In the genomic region with DNA sequence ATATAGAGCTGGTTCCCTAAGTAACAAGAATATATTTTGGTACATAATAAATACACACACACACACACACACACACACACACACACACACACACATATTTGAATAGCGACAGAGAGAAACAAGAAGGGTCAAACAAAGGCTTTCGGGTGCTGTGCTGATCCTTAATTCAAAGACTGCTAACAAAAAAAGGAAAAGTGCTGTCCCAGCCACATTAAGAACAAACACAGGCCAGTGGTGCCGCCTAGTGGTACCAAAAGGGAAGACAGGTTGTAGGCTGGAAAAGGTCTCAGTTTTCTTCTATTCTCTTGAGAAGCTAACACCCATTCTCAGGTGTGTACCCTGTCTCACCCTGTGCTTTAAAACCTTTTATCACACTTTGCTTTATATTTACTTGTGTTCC, we compare ENCODE assay signal across 9 mouse cellular contexts.
DNase-seq lines count a peak whose midpoint lies in the region; ATAC-seq and TF ChIP-seq lines count a peak whose summit lies in the region.
"Had no signal": no experiment of that assay in that cellular context is flagged by ENCODE, and none has a peak within 500 bp of the region (broad histone marks: within the 10 kb centered on the region; RNA-seq: fewer than 3 reads in every experiment).

No protein-coding gene starts in this region.

- no peak overlapping the region for H3K9ac ChIP-seq in hindbrain, embryonic 11.5 days (ENCODE audit: low read depth, low read length)
- H3K9ac ChIP-seq in hindbrain, embryonic 13.5 days = no peak overlapping the region

- no peaks in the 10 kb centered on the region for H3K36me3 ChIP-seq in hindbrain, embryonic 11.5 days (ENCODE audit: control insufficient read depth, insufficient read depth, low read length)
- H3K36me3 ChIP-seq in hindbrain, embryonic 13.5 days = no peaks in the 10 kb centered on the region

- DNase-seq in hindbrain, embryonic 11.5 days (ENCODE audit: low spot score) = peak; percentile 81
- no peak for DNase-seq in Patski (ENCODE audit: low read depth, low spot score)
- DNase-seq in gastrocnemius, postnatal 14 days = peak; percentile 36
- peak; percentile 30 to 42 for DNase-seq in left cerebral cortex, postnatal 36 days (ENCODE audit: low spot score in 2 of 2)
- DNase-seq in naive thymus-derived CD4-positive, alpha-beta T cell, adult 2 months (ENCODE audit: low read depth) = peak; percentile 45
- DNase-seq in thymus, postnatal 25 days = peak; percentile 70

- no peak overlapping the region for H3K27ac ChIP-seq in hindbrain, embryonic 11.5 days (ENCODE audit: low read depth, low read length)
- no peak overlapping the region for H3K27ac ChIP-seq in hindbrain, embryonic 13.5 days

- no peaks in the 10 kb centered on the region for H3K4me1 ChIP-seq in hindbrain, embryonic 11.5 days (replicated peaks; ENCODE audit: control insufficient read depth, insufficient read depth, low read length)
- no peaks in the 10 kb centered on the region for H3K4me1 ChIP-seq in hindbrain, embryonic 13.5 days (replicated peaks)

- in situ Hi-C loops in Patski (cut with MboI; ENCODE audit: low pct_unique_long_range_greater_than_20kb) = loop anchor here (5.0 kb wide), 2 partner anchors 133 to 228 kb away; no protein-coding TSS in a partner anchor

- no peaks in the 10 kb centered on the region for H3K9me3 ChIP-seq in hindbrain, embryonic 11.5 days (ENCODE audit: control insufficient read depth, low read length)
- no peaks in the 10 kb centered on the region for H3K9me3 ChIP-seq in hindbrain, embryonic 13.5 days

- POLR2A ChIA-PET in Patski (lab: Charles Lee) = interaction anchor here (0.5 to 0.7 kb wide), 3 partner anchors 119 to 824 kb away, joined by 3 to 5 read pairs (median 3); no protein-coding TSS in a partner anchor

- no peak overlapping the region for H3K4me2 ChIP-seq in hindbrain, embryonic 11.5 days (replicated peaks; ENCODE audit: low read depth, low read length)
- no peak overlapping the region for H3K4me2 ChIP-seq in hindbrain, embryonic 13.5 days

- peak; percentile 88 for TF ChIP-seq CTCF in Patski (IDR thresholded peaks at IDR 0.05)

- WGBS in hindbrain, embryonic 11.5 days = 12% methylated on average over 3 of the region's 3 CpGs
- 2% methylated on average over 3 of the region's 3 CpGs for WGBS in hindbrain, embryonic 13.5 days

- ATAC-seq in hindbrain, embryonic 11.5 days (ENCODE audit: low FRiP score) = no peak
- ATAC-seq in hindbrain, embryonic 13.5 days (ENCODE audit: low FRiP score) = no peak
- no peak for ATAC-seq in Patski
- ATAC-seq in common myeloid progenitor, adult 5-6 weeks (replicated peaks; ENCODE audit: low read depth, poor library complexity, severe bottlenecking) = peak; percentile 33

- CTCF ChIA-PET in Patski (lab: Charles Lee) = interaction anchor here (0.7 to 2.2 kb wide), 23 partner anchors 9 to 335 kb away, joined by 3 to 21 read pairs (median 4); no protein-coding TSS in a partner anchor

- H3K4me3 ChIP-seq in hindbrain, embryonic 11.5 days (ENCODE audit: low read depth, low read length) = no peak overlapping the region
- no peak overlapping the region for H3K4me3 ChIP-seq in hindbrain, embryonic 13.5 days
- H3K4me3 ChIP-seq: myocyte had no signal

- no peaks in the 10 kb centered on the region for H3K27me3 ChIP-seq in hindbrain, embryonic 11.5 days (ENCODE audit: control insufficient read depth, insufficient read depth, low read length)
- no peaks in the 10 kb centered on the region for H3K27me3 ChIP-seq in hindbrain, embryonic 13.5 days
- no peaks in the 10 kb centered on the region for H3K27me3 ChIP-seq in Patski

- intact Hi-C loops in gastrocnemius, postnatal 14 days (cut with DNase I; ENCODE audit: low total_unique reads) = loop anchor here (5.0 kb wide), 2 partner anchors 128 to 223 kb away; no protein-coding TSS in a partner anchor
- intact Hi-C loops in left cerebral cortex, postnatal 36 days (cut with DNase I) = loop anchor here (2.0 to 5.0 kb wide), 2 partner anchors 133 to 227 kb away; no protein-coding TSS in a partner anchor
